Mouse (Mus musculus) forebrain, embryonic 16.5 days (tissue): ENCODE results near the gene Fam216a. TPM values are rescaled to one million over a fixed set of nuclear protein-coding genes. Genes with fewer than 3 reads are reported as not detected.
"Not testable (repeated sequence)": the region's sequence is repeated elsewhere in the genome, so short reads cannot be mapped to it uniquely, and the experiment has no call there.

ENCODE experiments used
- ATAC-seq: fragments of 200-750 bp; cut with Nextera tagmentation; 2 replicates; pipeline ENCODE4 v1.8.0; 2017; ENCODE audit warnings: mild to moderate bottlenecking, moderate library complexity
- H3K27ac ChIP-seq: fragments of 300-500 bp; sonication (generic); 2 replicates; pipeline ENCODE4 v1.5.1; 2014; ENCODE audit warnings: low read length, control low read depth
- H3K27me3 ChIP-seq: fragments of 300-500 bp; sonication (generic); replicated peaks from 2 replicates; pipeline ENCODE4 v1.6.1; 2014; ENCODE audit warnings: low read length; ENCODE audit not compliant: control insufficient read depth, insufficient read depth
- H3K36me3 ChIP-seq: fragments of 300-500 bp; sonication (generic); 2 replicates; pipeline ENCODE4 v1.6.1; 2014; ENCODE audit not compliant: control insufficient read depth, insufficient read depth
- H3K4me1 ChIP-seq: fragments of 300-500 bp; sonication (generic); replicated peaks from 2 replicates; pipeline ENCODE4 v1.6.1; 2014; ENCODE audit warnings: low read length; ENCODE audit not compliant: control insufficient read depth, insufficient read depth
- H3K4me2 ChIP-seq: fragments of 300-500 bp; sonication (generic); 2 replicates; pipeline ENCODE4 v1.6.1; 2014; ENCODE audit warnings: mild to moderate bottlenecking, low read length, control low read depth
- H3K4me3 ChIP-seq: fragments of 300-500 bp; sonication (generic); replicated peaks from 2 replicates; pipeline ENCODE4 v1.5.1; 2014; ENCODE audit warnings: mild to moderate bottlenecking, low read length, control low read depth
- H3K9ac ChIP-seq: fragments of 300-500 bp; sonication (generic); replicated peaks from 2 replicates; pipeline ENCODE4 v1.6.1; 2014; ENCODE audit warnings: low read depth, low read length, control low read depth
- H3K9me3 ChIP-seq: fragments of 300-500 bp; sonication (generic); 2 replicates; pipeline ENCODE4 v1.6.1; 2016; ENCODE audit warnings: low read length; ENCODE audit not compliant: control insufficient read depth
- WGBS: fragments of 180-500 bp; shearing (Covaris S2); extraction: QIAGEN DNeasy Blood & Tissue Kit; methylation state at CpG from one replicate; pipeline ENCODE4 v1.1.7; 2014; 5-methylcytosine and 5-hydroxymethylcytosine counted together
- polyA plus RNA-seq: library from polyadenylated mRNA; unstranded; fragments of >200 nt; fragmentation: Nextera tagmentation; extraction: Ambion mirVana; gene quantifications from 2 replicates; pipeline ENCODE4 v1.2.1, GENCODE M21; 2015

The Fam216a gene
- polyA plus RNA-seq, 1 experiment from 2014 or later: 122 TPM

GRCm38 (mm10) chr5:122319474-122320204 lies 52.5 kb downstream of the Fam216a start:
- ATAC-seq: no peak
- Histone ChIP-seq H3K9me3 (no peaks in the 10 kb centered on the region), H3K27me3 (no peaks in the 10 kb centered on the region), H3K36me3 (0 out of 2 replicates have a peak, but pooled peaks cover 2% of the 10 kb centered on the region), H3K4me2 (no peak overlapping the region), H3K4me3 (no peak overlapping the region), H3K27ac (no peak overlapping the region), H3K4me1 (no peaks in the 10 kb centered on the region), H3K9ac (no peak overlapping the region)
- 80% methylated on average over 14 of the region's 14 CpGs for WGBS

- not testable (repeated sequence) for H3K4me1 ChIP-seq, H3K36me3 ChIP-seq, H3K27me3 ChIP-seq, H3K9me3 ChIP-seq, ATAC-seq, H3K4me3 ChIP-seq, H3K27ac ChIP-seq, H3K9ac ChIP-seq, H3K4me2 ChIP-seq
- 73% methylated on average over 3 of the region's 3 CpGs for WGBS
These were observed 53.2 kb downstream of the Fam216a start for GRCm38 (mm10) chr5:122318976-122319375.

GRCm38 (mm10) chr5:122318100-122318499 lies 54.1 kb downstream of the Fam216a start:
- no peaks in the 10 kb centered on the region for H3K9me3 ChIP-seq
- WGBS: 76% methylated on average over 3 of the region's 3 CpGs
- 0 out of 2 replicates have a peak, but pooled peaks cover 2% of the 10 kb centered on the region for H3K36me3 ChIP-seq
- no peaks in the 10 kb centered on the region for H3K27me3 ChIP-seq
- no peaks in the 10 kb centered on the region for H3K4me1 ChIP-seq
- ATAC-seq: no peak
- no peak overlapping the region for H3K27ac ChIP-seq
- H3K4me2 ChIP-seq: no peak overlapping the region
- no peak overlapping the region for H3K4me3 ChIP-seq
- no peak overlapping the region for H3K9ac ChIP-seq

- H3K4me1 ChIP-seq: no peaks in the 10 kb centered on the region
- WGBS: 80% methylated on average over 11 of the region's 11 CpGs
- no peak overlapping the region for H3K4me3 ChIP-seq
- H3K9ac ChIP-seq: no peak overlapping the region
- H3K36me3 ChIP-seq: 0 out of 2 replicates have a peak, but pooled peaks cover 2% of the 10 kb centered on the region
- ATAC-seq: no peak
- H3K27me3 ChIP-seq: no peaks in the 10 kb centered on the region
- H3K27ac ChIP-seq: no peak overlapping the region
- no peaks in the 10 kb centered on the region for H3K9me3 ChIP-seq
- H3K4me2 ChIP-seq: no peak overlapping the region
These were observed 54.7 kb downstream of the Fam216a start for GRCm38 (mm10) chr5:122317329-122318045.

GRCm38 (mm10) chr5:122314966-122315667 lies 57.0 kb downstream of the Fam216a start:
- Histone ChIP-seq H3K9me3 (no peaks in the 10 kb centered on the region), H3K36me3 (no peaks in the 10 kb centered on the region), H3K4me2 (no peak overlapping the region), H3K27ac (no peak overlapping the region), H3K4me3 (no peak overlapping the region), H3K27me3 (no peaks in the 10 kb centered on the region), H3K9ac (no peak overlapping the region), H3K4me1 (no peaks in the 10 kb centered on the region)
- peak; percentile 43; the same call in 1 of the 2 replicates for ATAC-seq
- WGBS: 67% methylated on average over 20 of the region's 20 CpGs

Other genes with a start within 250 kb of the Fam216a start
- not detected in 2 replicates for gene Ccdc63, start 231.5 kb downstream of the Fam216a start, polyA plus RNA-seq
- gene Ppp1cc, start 214.1 kb downstream of the Fam216a start, polyA plus RNA-seq: 252 and 264 TPM in 2 replicates
- gene Hvcn1, start 165.6 kb downstream of the Fam216a start, polyA plus RNA-seq: 1.2 and 1.7 TPM in 2 replicates
- 3.6 and 4.8 TPM in 2 replicates for gene Tctn1, start 107.9 kb downstream of the Fam216a start, polyA plus RNA-seq
- 8.2 and 8.5 TPM in 2 replicates for gene Pptc7, start 88.0 kb downstream of the Fam216a start, polyA plus RNA-seq
- 19.2 and 19.7 TPM in 2 replicates for gene Rad9b, start 18.1 kb downstream of the Fam216a start, polyA plus RNA-seq
- 264 and 288 TPM in 2 replicates for gene Vps29, start 18.0 kb downstream of the Fam216a start, polyA plus RNA-seq
- 50.0 and 57.0 TPM in 2 replicates for gene Gpn3, start 488 bp downstream of the Fam216a start, polyA plus RNA-seq
- 161 and 219 TPM in 2 replicates for gene Arpc3, start 19.5 kb upstream of the Fam216a start, polyA plus RNA-seq
- gene Anapc7, start 49.3 kb upstream of the Fam216a start, polyA plus RNA-seq: 52.2 and 52.5 TPM in 2 replicates
- 39.6 and 42.8 TPM in 2 replicates for gene Atp2a2, start 129.9 kb upstream of the Fam216a start, polyA plus RNA-seq
- 55.1 and 57.1 TPM in 2 replicates for gene Ift81, start 242.2 kb upstream of the Fam216a start, polyA plus RNA-seq